ENCODE assay signal across 8 mouse cellular contexts in genomic region chr17:79894054-79894453, GRCm38 (mm10). TPM values are rescaled to one million over a fixed set of nuclear protein-coding genes. Genes with fewer than 3 reads are reported as not detected.
DNase-seq lines count a peak whose midpoint lies in the region; ATAC-seq and TF ChIP-seq lines count a peak whose summit lies in the region.

No protein-coding gene starts in this region.

- intact Hi-C loops in gastrocnemius, adult 2 months (cut with DNase I): loop anchor here (2.0 kb wide), 1 partner anchor 97 kb away; no protein-coding TSS in a partner anchor

- no peaks in the 10 kb centered on the region for H3K9me3 ChIP-seq in liver, embryonic 13.5 days (replicated peaks)

- H3K27me3 ChIP-seq in thymus, adult 2 months (ENCODE audit: control insufficient read depth, insufficient read depth, low read length): no peaks in the 10 kb centered on the region
- H3K27me3 ChIP-seq in liver, embryonic 13.5 days: peaks cover 20% of the 10 kb centered on the region

- peak overlapping the region; percentile 90 for H3K4me3 ChIP-seq in gastrocnemius, adult 2 months
- H3K4me3 ChIP-seq in thymus, adult 2 months (ENCODE audit: control insufficient read depth, insufficient read depth, low read length): peak overlapping the region; percentile 38
- peak overlapping the region; percentile 98 for H3K4me3 ChIP-seq in liver, embryonic 13.5 days (replicated peaks)

- no peaks in the 10 kb centered on the region for H3K36me3 ChIP-seq in thymus, adult 2 months (ENCODE audit: control insufficient read depth, insufficient read depth, low read length)
- no peaks in the 10 kb centered on the region for H3K36me3 ChIP-seq in liver, embryonic 13.5 days

- ATAC-seq in liver, embryonic 13.5 days (ENCODE audit: low read depth): no peak

- H3K27ac ChIP-seq in gastrocnemius, adult 2 months: peak overlapping the region; percentile 100
- peak overlapping the region; percentile 18; the same call in 1 of the 2 replicates for H3K27ac ChIP-seq in thymus, adult 2 months (ENCODE audit: control insufficient read depth, insufficient read depth, low read length)
- peak overlapping the region; percentile 94 for H3K27ac ChIP-seq in liver, embryonic 13.5 days

- peak overlapping the region; percentile 99 for H3K9ac ChIP-seq in liver, embryonic 13.5 days

- DNase-seq in gastrocnemius, adult 2 months: no peak
- DNase-seq in gastrocnemius, postnatal 4 days (ENCODE audit: low spot score in 2 of 2): no peak
- no peak for DNase-seq in thymus, adult 2 months
- DNase-seq in thymus, postnatal 0 days (ENCODE audit: low spot score): no peak
- no peak for DNase-seq in liver, embryonic 13.5 days
- no peak for DNase-seq in frontal cortex, postnatal 25 days (ENCODE audit: low spot score in 2 of 2)
- no peak for DNase-seq in layer of hippocampus, postnatal 36 days
- DNase-seq in cerebellum, adult 11-12 months: no peak

- no peak for TF ChIP-seq POLR2A in thymus, adult 2 months (IDR thresholded peaks at IDR 0.05; ENCODE audit: control insufficient read depth, extremely low read depth, insufficient read depth, low read length, poor library complexity)

- no peak for TF ChIP-seq CTCF in gastrocnemius, adult 2 months (IDR thresholded peaks at IDR 0.05)
- TF ChIP-seq CTCF in thymus, adult 2 months (IDR thresholded peaks at IDR 0.05; ENCODE audit: borderline replicate concordance, control insufficient read depth, extremely low read depth, insufficient read depth, low read length, poor library complexity): no peak

- WGBS in thymus, adult 2 months: 48% methylated on average over 4 of the region's 4 CpGs
- WGBS in liver, embryonic 13.5 days (ENCODE audit: insufficient replicate concordance): 5% methylated on average over 4 of the region's 4 CpGs

- H3K4me1 ChIP-seq in thymus, adult 2 months (replicated peaks; ENCODE audit: control insufficient read depth, insufficient read depth, low read length): peaks cover 32% of the 10 kb centered on the region
- H3K4me1 ChIP-seq in liver, embryonic 13.5 days (replicated peaks): peaks cover 67% of the 10 kb centered on the region

- H3K4me2 ChIP-seq in liver, embryonic 13.5 days: peak overlapping the region; percentile 83

RNA-seq across cellular contexts. Expression of gene Atl2, which starts 1.9 kb away (rescaled TPM):
- total RNA-seq in gastrocnemius, adult 2 months (2021): 100 to 1,000 TPM; 119 to 137 TPM
- total RNA-seq in gastrocnemius, postnatal 4 days (2021): 10 to 100 TPM; 41.2 to 49.7 TPM
- polyA plus RNA-seq in thymus, adult 2 months (2012; rRNA removed): 54.5 and 61.0 TPM in 2 replicates
- 130 and 146 TPM in 2 replicates for polyA plus RNA-seq in thymus, postnatal 0 days (2015; fragmentation: Nextera tagmentation; extraction: Ambion mirVana)
- polyA plus RNA-seq in liver, embryonic 13.5 days (2015; fragmentation: Nextera tagmentation; extraction: Ambion mirVana): 31.7 and 40.2 TPM in 2 replicates
- 10 to 100 TPM; 50.5 to 59.4 TPM for total RNA-seq in layer of hippocampus, postnatal 36 days (2021)

Comparison
In these comparisons a context has a peak if more than half of its experiments do, and no peak if none do; other contexts are left out.
1. H3K27ac ChIP-seq: peak in every context shown above with its lines; median percentile 100 in gastrocnemius, adult 2 months; 94 in liver, embryonic 13.5 days; 18 in thymus, adult 2 months.
2. H3K4me3 ChIP-seq: peak in every context shown above with its lines; median percentile 98 in liver, embryonic 13.5 days; 90 in gastrocnemius, adult 2 months; 38 in thymus, adult 2 months.